Mouse (Mus musculus) midbrain, embryonic 16.5 days (tissue): ENCODE results near the gene Prkch. TPM values are rescaled to one million over a fixed set of nuclear protein-coding genes. Genes with fewer than 3 reads are reported as not detected.

Experiments
- ATAC-seq: fragments of 200-750 bp; cut with Nextera tagmentation; 2 replicates; pipeline ENCODE4 v1.8.0; 2017; ENCODE audit warnings: moderate TSS enrichment
- H3K27ac ChIP-seq: fragments of 300-500 bp; sonication (generic); 2 replicates; pipeline ENCODE4 v1.5.1; 2014; ENCODE audit warnings: mild to moderate bottlenecking, low read length, mixed read lengths
- H3K27me3 ChIP-seq: fragments of 300-500 bp; sonication (generic); 2 replicates; pipeline ENCODE4 v1.6.1; 2014; ENCODE audit warnings: low read depth, low read length, mixed read lengths; ENCODE audit not compliant: control insufficient read depth, insufficient read depth
- H3K36me3 ChIP-seq: fragments of 300-500 bp; sonication (generic); 2 replicates; pipeline ENCODE4 v1.6.1; 2014; ENCODE audit warnings: mild to moderate bottlenecking, low read length, moderate library complexity, mixed read lengths; ENCODE audit not compliant: control insufficient read depth, insufficient read depth
- H3K4me1 ChIP-seq: fragments of 300-500 bp; sonication (generic); 2 replicates; pipeline ENCODE4 v1.6.1; 2014; ENCODE audit warnings: mild to moderate bottlenecking, low read length, mixed read lengths; ENCODE audit not compliant: control insufficient read depth, insufficient read depth
- H3K4me2 ChIP-seq: fragments of 300-500 bp; sonication (generic); 2 replicates; pipeline ENCODE4 v1.6.1; 2014; ENCODE audit warnings: mild to moderate bottlenecking, low read length, mixed read lengths
- H3K4me3 ChIP-seq: fragments of 300-500 bp; sonication (generic); 2 replicates; pipeline ENCODE4 v1.5.1; 2014; ENCODE audit warnings: low read depth, mild to moderate bottlenecking, low read length, moderate library complexity, mixed read lengths
- H3K9ac ChIP-seq: fragments of 300-500 bp; sonication (generic); 2 replicates; pipeline ENCODE4 v1.6.1; 2014; ENCODE audit warnings: low read depth, low read length, mixed read lengths
- H3K9me3 ChIP-seq: fragments of 300-500 bp; sonication (generic); replicated peaks from 2 replicates; pipeline ENCODE4 v1.6.1; 2014; ENCODE audit warnings: mild to moderate bottlenecking, low read length, mixed read lengths; ENCODE audit not compliant: control insufficient read depth, poor library complexity, severe bottlenecking
- WGBS: fragments of 180-500 bp; shearing (Covaris S2); extraction: QIAGEN DNeasy Blood & Tissue Kit; methylation state at CpG from one replicate; pipeline ENCODE4 v1.1.7; 2014; 5-methylcytosine and 5-hydroxymethylcytosine counted together
- polyA plus RNA-seq: library from polyadenylated mRNA; unstranded; fragments of >200 nt; fragmentation: Nextera tagmentation; extraction: Ambion mirVana; gene quantifications from 2 replicates; pipeline ENCODE4 v1.2.1, GENCODE M21; 2015

The Prkch gene
- polyA plus RNA-seq, 1 experiment from 2014 or later: 10.4 TPM

GRCm38 (mm10) chr12:73694690-73695089 is 110.1 kb downstream of the Prkch start:
- no peak overlapping the region for H3K4me2 ChIP-seq
- WGBS: 84% methylated on average over 13 of the region's 13 CpGs
- ATAC-seq: no peak

GRCm38 (mm10) chr12:73695110-73695509 is 110.5 kb downstream of the Prkch start:
- Histone ChIP-seq H3K36me3 (no peaks in the 10 kb centered on the region), H3K4me3 (no peak overlapping the region), H3K27me3 (no peaks in the 10 kb centered on the region), H3K4me1 (peaks cover 11% of the 10 kb centered on the region), H3K4me2 (no peak overlapping the region), H3K9me3 (no peaks in the 10 kb centered on the region), H3K9ac (no peak overlapping the region), H3K27ac (no peak overlapping the region)
- ATAC-seq: no peak
- WGBS: 80% methylated on average over 16 of the region's 16 CpGs

More at GRCm38 (mm10) chr12:73694690-73695089, 110.1 kb downstream of the Prkch start:
- H3K9me3 ChIP-seq: no peaks in the 10 kb centered on the region
- no peak overlapping the region for H3K27ac ChIP-seq
- peaks cover 7% of the 10 kb centered on the region for H3K4me1 ChIP-seq
- no peak overlapping the region for H3K9ac ChIP-seq
- no peaks in the 10 kb centered on the region for H3K27me3 ChIP-seq
- H3K4me3 ChIP-seq: no peak overlapping the region
- H3K36me3 ChIP-seq: no peaks in the 10 kb centered on the region

GRCm38 (mm10) chr12:73696084-73696483 is 111.5 kb downstream of the Prkch start:
- no peak for ATAC-seq
- H3K4me1 ChIP-seq: peaks cover 15% of the 10 kb centered on the region
- H3K36me3 ChIP-seq: no peaks in the 10 kb centered on the region
- no peaks in the 10 kb centered on the region for H3K27me3 ChIP-seq
- H3K27ac ChIP-seq: no peak overlapping the region
- 79% methylated on average over 4 of the region's 4 CpGs for WGBS
- H3K4me3 ChIP-seq: no peak overlapping the region
- H3K9ac ChIP-seq: no peak overlapping the region
- no peaks in the 10 kb centered on the region for H3K9me3 ChIP-seq
- no peak overlapping the region for H3K4me2 ChIP-seq

- Histone ChIP-seq H3K27ac (no peak overlapping the region), H3K27me3 (no peaks in the 10 kb centered on the region), H3K9me3 (no peaks in the 10 kb centered on the region), H3K4me2 (no peak overlapping the region), H3K9ac (no peak overlapping the region), H3K4me3 (no peak overlapping the region), H3K36me3 (no peaks in the 10 kb centered on the region), H3K4me1 (peaks cover 15% of the 10 kb centered on the region)
- ATAC-seq: no peak
- 59% methylated on average over 4 of the region's 4 CpGs for WGBS
Measured at GRCm38 (mm10) chr12:73696946-73697345, 112.3 kb downstream of the Prkch start.

GRCm38 (mm10) chr12:73698436-73698835 is 113.8 kb downstream of the Prkch start:
- Histone ChIP-seq H3K36me3 (no peaks in the 10 kb centered on the region), H3K4me1 (peaks cover 15% of the 10 kb centered on the region), H3K27ac (no peak overlapping the region), H3K4me2 (no peak overlapping the region), H3K4me3 (no peak overlapping the region), H3K9ac (no peak overlapping the region), H3K9me3 (no peaks in the 10 kb centered on the region), H3K27me3 (no peaks in the 10 kb centered on the region)
- 83% methylated on average over 5 of the region's 5 CpGs for WGBS
- ATAC-seq: no peak

GRCm38 (mm10) chr12:73698841-73699240 is 114.2 kb downstream of the Prkch start:
- Histone ChIP-seq H3K4me3 (no peak overlapping the region), H3K9me3 (no peaks in the 10 kb centered on the region), H3K36me3 (no peaks in the 10 kb centered on the region), H3K4me1 (peaks cover 15% of the 10 kb centered on the region), H3K27me3 (no peaks in the 10 kb centered on the region), H3K9ac (no peak overlapping the region), H3K4me2 (no peak overlapping the region), H3K27ac (no peak overlapping the region)
- ATAC-seq: no peak
- WGBS: 82% methylated on average over 8 of the region's 8 CpGs

GRCm38 (mm10) chr12:73699471-73700186 is 115.0 kb downstream of the Prkch start:
- Histone ChIP-seq H3K4me3 (no peak overlapping the region), H3K27me3 (no peaks in the 10 kb centered on the region), H3K9ac (peak overlapping the region; percentile 7; the same call in 1 of the 2 replicates), H3K9me3 (no peaks in the 10 kb centered on the region), H3K27ac (peak overlapping the region; percentile 65), H3K4me1 (peaks cover 15% of the 10 kb centered on the region), H3K36me3 (no peaks in the 10 kb centered on the region), H3K4me2 (peak overlapping the region; percentile 13; the same call in 1 of the 2 replicates)
- peak; percentile 60; the same call in 1 of the 2 replicates for ATAC-seq
- 33% methylated on average over 17 of the region's 17 CpGs for WGBS

- H3K4me3 ChIP-seq: no peak overlapping the region
- H3K4me1 ChIP-seq: peaks cover 17% of the 10 kb centered on the region
- 78% methylated on average over 6 of the region's 6 CpGs for WGBS
- H3K4me2 ChIP-seq: no peak overlapping the region
- no peaks in the 10 kb centered on the region for H3K9me3 ChIP-seq
- H3K9ac ChIP-seq: no peak overlapping the region
- no peaks in the 10 kb centered on the region for H3K27me3 ChIP-seq
- no peaks in the 10 kb centered on the region for H3K36me3 ChIP-seq
- H3K27ac ChIP-seq: no peak overlapping the region
- ATAC-seq: no peak
Measured at GRCm38 (mm10) chr12:73700544-73701069, 116.0 kb downstream of the Prkch start.

GRCm38 (mm10) chr12:73701999-73702398 is 117.4 kb downstream of the Prkch start:
- no peak overlapping the region for H3K27ac ChIP-seq
- no peak overlapping the region for H3K4me3 ChIP-seq
- no peaks in the 10 kb centered on the region for H3K27me3 ChIP-seq
- H3K36me3 ChIP-seq: no peaks in the 10 kb centered on the region
- no peak for ATAC-seq
- peaks cover 17% of the 10 kb centered on the region for H3K4me1 ChIP-seq
- 88% methylated on average over 3 of the region's 3 CpGs for WGBS
- H3K9ac ChIP-seq: no peak overlapping the region
- H3K9me3 ChIP-seq: no peaks in the 10 kb centered on the region
- H3K4me2 ChIP-seq: no peak overlapping the region
